Mouse (Mus musculus): ENCODE measurements around the gene Ogdh. TPM values are rescaled to one million over a fixed set of nuclear protein-coding genes. Genes with fewer than 3 reads are reported as not detected.

Ogdh gene
- total RNA-seq (2023): 155 TPM

DNA sequence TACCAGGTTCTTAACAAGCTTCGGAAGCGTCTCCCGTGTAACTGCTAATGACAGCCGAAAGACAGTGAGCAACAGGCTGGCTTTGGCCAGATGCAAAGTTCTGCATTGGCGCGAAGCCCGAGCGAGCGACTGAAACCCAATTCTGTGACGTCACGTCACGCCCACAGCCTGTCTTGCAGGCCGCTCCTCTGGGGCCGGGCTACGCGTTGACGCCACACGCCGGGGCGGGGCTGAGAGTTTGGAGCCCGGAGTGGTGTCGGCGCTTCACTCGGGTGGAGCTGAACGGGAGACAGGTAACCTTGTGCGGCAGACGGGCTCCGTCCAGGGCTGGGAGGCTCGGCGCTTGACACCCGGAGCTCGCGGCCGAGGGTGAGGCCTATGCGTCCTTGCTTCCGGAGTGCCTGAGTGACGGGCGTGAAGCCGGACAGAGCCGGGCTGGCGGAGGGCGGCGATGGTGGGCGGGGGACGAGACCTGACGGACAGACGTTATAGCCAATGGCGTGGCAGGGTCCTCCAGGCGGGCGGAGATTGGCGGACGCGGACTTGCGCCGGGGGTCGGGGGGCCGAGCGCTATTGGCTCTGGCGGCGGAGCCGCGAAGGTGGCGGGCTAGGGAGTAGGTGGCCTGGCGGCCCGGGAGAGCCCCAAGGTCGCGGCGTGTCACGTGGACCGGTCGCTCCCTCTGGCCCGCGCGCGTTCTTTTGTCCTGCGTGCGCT, at the start of gene Ogdh:
Gene Ogdh (plus strand): TSS at position 233 of the 715 bp plus-strand sequence.

GRCm38 (mm10) chr11:6267320-6268254, 23.8 kb upstream of the Ogdh start, which contains the start of gene Ddx56:
Gene Ddx56 (minus strand): TSS chr11:6267772.

DNA sequence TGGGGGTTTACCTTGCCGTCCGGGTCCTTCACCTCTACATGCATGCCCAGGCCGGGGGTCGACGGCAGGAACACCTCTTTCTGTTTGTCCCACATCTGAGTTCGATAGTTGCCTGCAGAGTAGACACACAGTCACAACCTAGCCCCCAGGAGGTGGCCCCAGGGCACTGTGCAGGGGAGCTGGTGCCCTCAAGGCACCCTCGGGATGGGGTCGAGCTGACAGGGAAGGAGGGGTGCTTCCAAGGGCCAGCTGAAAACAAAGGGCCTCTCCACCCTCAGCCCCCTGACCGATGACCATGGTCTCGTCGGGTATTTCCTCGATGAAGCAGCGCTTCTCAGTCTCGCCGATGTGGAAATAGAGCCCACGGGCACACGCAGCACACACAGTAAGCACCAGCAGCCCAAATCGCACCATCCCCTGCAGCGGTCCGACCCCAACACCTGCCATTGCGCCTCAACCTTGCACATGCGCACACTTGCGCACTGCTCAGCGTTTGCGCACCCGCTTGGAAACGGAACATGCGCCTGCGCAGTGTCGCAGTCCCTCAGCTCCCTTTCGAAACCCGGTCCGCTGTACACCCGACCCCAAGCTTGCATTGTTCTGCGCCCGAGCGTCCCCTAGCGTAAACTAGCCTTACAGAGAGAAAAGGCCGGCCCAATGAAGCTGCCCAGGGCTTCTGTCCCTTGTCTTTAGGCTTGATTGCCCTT, 16.9 kb upstream of the Ogdh start, which contains the start of gene Tmed4:
Gene Tmed4 (minus strand): TSS at position 484 of the 707 bp plus-strand sequence.

GRCm38 (mm10) chr11:6388726-6389413, 97.4 kb downstream of the Ogdh start, which contains the start of gene Zmiz2:
Gene Zmiz2 (plus strand): TSS chr11:6389074.

Other genes starting within 250 kb of the Ogdh start
- 11.1 TPM for gene Camk2b, start 225.3 kb upstream of the Ogdh start, total RNA-seq (2023)
- 0.43 TPM for gene A730071L15Rik, start 91.6 kb upstream of the Ogdh start, total RNA-seq (2023)
- gene Nudcd3, start 91.2 kb upstream of the Ogdh start, total RNA-seq (2023): 54.0 TPM
- not detected for gene Npc1l1, start 61.5 kb upstream of the Ogdh start, total RNA-seq (2023)
- gene Ddx56, start 23.9 kb upstream of the Ogdh start, total RNA-seq (2023): 68.0 TPM
- gene Tmed4, start 16.8 kb upstream of the Ogdh start, total RNA-seq (2023): 30.5 TPM
- gene Zmiz2, start 97.4 kb downstream of the Ogdh start, total RNA-seq (2023): 104 TPM
- 1,275 TPM for gene Ppia, start 123.8 kb downstream of the Ogdh start, total RNA-seq (2023)
- gene H2afv, start 152.8 kb downstream of the Ogdh start, total RNA-seq (2023): 52.0 TPM
- 59.2 TPM for gene Purb, start 184.3 kb downstream of the Ogdh start, total RNA-seq (2023)
- 179 TPM for gene Myo1g, start 229.3 kb downstream of the Ogdh start, total RNA-seq (2023)

All from CD8-positive naive resting alpha-beta T cell, adult 57 days (primary cell).